In genomic region chr4:99194826-99195225, GRCm38 (mm10) we compare ENCODE assay signal across 8 mouse cellular contexts. TPM values are rescaled to one million over a fixed set of nuclear protein-coding genes. Genes with fewer than 3 reads are reported as not detected.
DNase-seq lines count a peak whose midpoint lies in the region; ATAC-seq and TF ChIP-seq lines count a peak whose summit lies in the region.

No protein-coding gene starts in this region.

- peak overlapping the region; percentile 81 for H3K9ac ChIP-seq in intestine, embryonic 14.5 days (ENCODE audit: low read length)

- no peaks in the 10 kb centered on the region for H3K9me3 ChIP-seq in intestine, embryonic 14.5 days (ENCODE audit: control insufficient read depth, low read length)

- H3K4me1 ChIP-seq in intestine, embryonic 14.5 days (replicated peaks; ENCODE audit: control insufficient read depth, insufficient read depth, low read length), result peaks cover 6% of the 10 kb centered on the region; the same call in 1 of the 2 replicates

- peak overlapping the region; percentile 37 for H3ac ChIP-seq in myocyte (ENCODE audit: control insufficient read depth, insufficient read length)

- peak overlapping the region; percentile 94 for H3K4me3 ChIP-seq in layer of hippocampus, adult 2 months
- H3K4me3 ChIP-seq in intestine, embryonic 14.5 days (ENCODE audit: low read depth, low read length), result peak overlapping the region; percentile 77
- peak overlapping the region; percentile 78 for H3K4me3 ChIP-seq in myocyte

- H3K79me2 ChIP-seq in myocyte (ENCODE audit: control insufficient read depth, insufficient read depth), result peaks cover 4% of the 10 kb centered on the region

- H3K4me2 ChIP-seq in intestine, embryonic 14.5 days (ENCODE audit: low read length), result peak overlapping the region; percentile 77
- peak overlapping the region; percentile 92 for H3K4me2 ChIP-seq in myocyte (ENCODE audit: low read depth)

- H3K36me3 ChIP-seq in intestine, embryonic 14.5 days (ENCODE audit: control insufficient read depth, insufficient read depth, low read length), result no peaks in the 10 kb centered on the region
- no peaks in the 10 kb centered on the region for H3K36me3 ChIP-seq in myocyte (ENCODE audit: control insufficient read depth, insufficient read depth)

- DNase-seq in layer of hippocampus, adult 2 months (ENCODE audit: low spot score in 2 of 2), result no peak
- DNase-seq in layer of hippocampus, adult 8-10 months (ENCODE audit: low spot score in 2 of 2), result no peak
- DNase-seq in embryo, embryonic 9.5 days (ENCODE audit: extremely low spot score), result peak; percentile 31
- no peak for DNase-seq in intestine, embryonic 14.5 days (ENCODE audit: low spot score)
- DNase-seq in thymus, postnatal 4 days, result no peak
- no peak for DNase-seq in ovary, postnatal 36 days (ENCODE audit: low spot score)

- H3K27me3 ChIP-seq in intestine, embryonic 14.5 days (replicated peaks; ENCODE audit: control insufficient read depth, insufficient read depth, low read length), result no peaks in the 10 kb centered on the region
- no peaks in the 10 kb centered on the region for H3K27me3 ChIP-seq in myocyte (ENCODE audit: control insufficient read depth, insufficient read depth, insufficient read length)

- peak overlapping the region; percentile 99; the same call in 1 of the 2 replicates for H3K27ac ChIP-seq in layer of hippocampus, adult 2 months
- no peak overlapping the region for H3K27ac ChIP-seq in intestine, embryonic 14.5 days (ENCODE audit: low read depth)

- WGBS in intestine, embryonic 14.5 days, result 20% methylated on average over 5 of the region's 5 CpGs

- no peak for TF ChIP-seq CTCF in layer of hippocampus, adult 2 months (conservative IDR thresholded peaks at IDR 0.05)

- TF ChIP-seq POLR2A in myocyte (IDR thresholded peaks at IDR 0.05; ENCODE audit: insufficient read length, low read depth), result no peak

- ATAC-seq in intestine, embryonic 14.5 days (replicated peaks; ENCODE audit: low FRiP score, low TSS enrichment, low read depth), result no peak
- no peak for ATAC-seq in megakaryocyte-erythroid progenitor cell, adult 5-6 weeks (replicated peaks; ENCODE audit: low FRiP score, low TSS enrichment, poor library complexity, severe bottlenecking)

TF ChIP-seq in myocyte, 11 proteins besides CTCF, POLR2A, EP300 and RAD21:
- no peak for TF ChIP-seq TCF3 (IDR thresholded peaks at IDR 0.05; ENCODE audit: insufficient read length, low read depth)
- no peak for TF ChIP-seq MAX (IDR thresholded peaks at IDR 0.05; ENCODE audit: low read depth)
- no peak for TF ChIP-seq SRF (IDR thresholded peaks at IDR 0.05; ENCODE audit: control insufficient read depth, insufficient read length, low read depth)
- TF ChIP-seq TCF12 (IDR thresholded peaks at IDR 0.05; ENCODE audit: insufficient read depth, poor library complexity, severe bottlenecking), result no peak
- no peak for TF ChIP-seq E2F4 (IDR thresholded peaks at IDR 0.05; ENCODE audit: insufficient read depth)
- TF ChIP-seq USF1 (IDR thresholded peaks at IDR 0.05; ENCODE audit: low read depth), result no peak
- no peak for TF ChIP-seq REST (IDR thresholded peaks at IDR 0.05; ENCODE audit: insufficient read depth, insufficient read length)
- TF ChIP-seq MYOD1 (IDR thresholded peaks at IDR 0.05; ENCODE audit: control insufficient read depth in 1 of 3, insufficient read length in 2 of 3, low read depth in 2 of 3), result no peak
- TF ChIP-seq POLR2AphosphoS2 (IDR thresholded peaks at IDR 0.05; ENCODE audit: insufficient read length, low read depth), result no peak

RNA-seq across cellular contexts. Expression of gene Atg4c, which starts 1.1 kb away (rescaled TPM):
- total RNA-seq in layer of hippocampus, adult 2 months (2021), result 10 to 100 TPM; 37.7 to 39.7 TPM
- 10 to 100 TPM; 37.0 to 56.7 (median 41.2) TPM for total RNA-seq in layer of hippocampus, adult 8-10 months (2022)
- polyA plus RNA-seq in intestine, embryonic 14.5 days (2014; fragmentation: Nextera tagmentation; extraction: Ambion mirVana), result 13.4 and 15.4 TPM in 2 replicates
- polyA plus RNA-seq in myocyte (2012; fragmentation: generic; extraction: Trizol), result 3.5 TPM
- total RNA-seq in megakaryocyte-erythroid progenitor cell, adult 5-6 weeks (2014; fragmentation: Nextera tagmentation), result 10.2 and 22.9 TPM in 2 replicates
- total RNA-seq in megakaryocyte-erythroid progenitor cell, adult 5-6 weeks (2017), result 3.4 and 4.7 TPM in 2 replicates
